Mouse (Mus musculus): ENCODE data around the gene Casp7. TPM values are rescaled to one million over a fixed set of nuclear protein-coding genes. Genes with fewer than 3 reads are reported as not detected.

Casp7 gene
- 26.6 TPM for polyA plus RNA-seq (2015; fragmentation: Illumina TruSeq; extraction: RNeasy Lipid Tissue Mini Kit (QIAGEN cat#74804); ENCODE audit: insufficient read depth, low replicate concordance)

GRCm38 (mm10) chr19:56396669-56397621 is at the start of gene Casp7:
TSS of gene Casp7 (plus strand) at chr19:56397129.

GRCm38 (mm10) chr19:56389879-56390278 is 7.0 kb upstream of the Casp7 start, which contains the start of gene Nrap:
TSS of gene Nrap (minus strand) at chr19:56390037.

GRCm38 (mm10) chr19:56461522-56462101 is 64.7 kb downstream of the Casp7 start, which contains the start of gene Plekhs1:
TSS of gene Plekhs1 (plus strand) at chr19:56461640.

Other genes starting within 250 kb of the Casp7 start
- gene Habp2, start 110.0 kb upstream of the Casp7 start, polyA plus RNA-seq (2015; fragmentation: Illumina TruSeq; extraction: RNeasy Lipid Tissue Mini Kit (QIAGEN cat#74804); ENCODE audit: insufficient read depth, low replicate concordance), result not detected
- gene Nrap, start 7.1 kb upstream of the Casp7 start, polyA plus RNA-seq (2015; fragmentation: Illumina TruSeq; extraction: RNeasy Lipid Tissue Mini Kit (QIAGEN cat#74804); ENCODE audit: insufficient read depth, low replicate concordance), result not detected
- gene Plekhs1, start 64.5 kb downstream of the Casp7 start, polyA plus RNA-seq (2015; fragmentation: Illumina TruSeq; extraction: RNeasy Lipid Tissue Mini Kit (QIAGEN cat#74804); ENCODE audit: insufficient read depth, low replicate concordance), result 0.30 TPM
- gene Dclre1a, start 151.1 kb downstream of the Casp7 start, polyA plus RNA-seq (2015; fragmentation: Illumina TruSeq; extraction: RNeasy Lipid Tissue Mini Kit (QIAGEN cat#74804); ENCODE audit: insufficient read depth, low replicate concordance), result 9.8 TPM
- gene Nhlrc2, start 151.1 kb downstream of the Casp7 start, polyA plus RNA-seq (2015; fragmentation: Illumina TruSeq; extraction: RNeasy Lipid Tissue Mini Kit (QIAGEN cat#74804); ENCODE audit: insufficient read depth, low replicate concordance), result 16.0 TPM

Measured in spleen, adult 10 weeks (tissue).